Mouse (Mus musculus): ENCODE results near the gene Sdr42e1.

DNA sequence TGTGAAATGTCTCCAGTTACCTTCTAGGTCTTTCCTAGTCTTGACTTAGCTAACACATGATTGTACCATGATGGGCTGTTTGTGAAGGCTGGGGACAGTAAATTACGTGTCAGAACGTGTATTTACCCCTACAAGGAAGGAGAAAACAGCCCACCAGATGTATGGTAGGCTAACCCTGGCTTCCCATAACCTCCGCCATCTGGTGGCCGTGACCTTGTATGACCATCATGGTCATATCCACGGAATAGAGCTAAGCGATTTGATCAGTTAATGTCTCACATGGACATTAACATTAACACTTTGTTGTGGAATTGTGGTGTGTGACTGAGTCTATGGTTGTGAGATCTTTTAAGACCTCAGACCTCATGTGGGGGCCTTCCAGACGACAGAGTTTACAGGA is 14.5 kb downstream of the Sdr42e1 start:
- TF ChIP-seq MAX (IDR thresholded peaks at IDR 0.05), result no peak
- TF ChIP-seq FOSL1 (IDR thresholded peaks at IDR 0.05; ENCODE audit: insufficient read depth, low read length, poor library complexity, severe bottlenecking), result no peak
- no peak for TF ChIP-seq CTCF (IDR thresholded peaks at IDR 0.05; ENCODE audit: control insufficient read depth, insufficient read depth, insufficient read length)

All from C2C12 (cell line).